ENCODE assay signal across 8 mouse cellular contexts in the genomic region with DNA sequence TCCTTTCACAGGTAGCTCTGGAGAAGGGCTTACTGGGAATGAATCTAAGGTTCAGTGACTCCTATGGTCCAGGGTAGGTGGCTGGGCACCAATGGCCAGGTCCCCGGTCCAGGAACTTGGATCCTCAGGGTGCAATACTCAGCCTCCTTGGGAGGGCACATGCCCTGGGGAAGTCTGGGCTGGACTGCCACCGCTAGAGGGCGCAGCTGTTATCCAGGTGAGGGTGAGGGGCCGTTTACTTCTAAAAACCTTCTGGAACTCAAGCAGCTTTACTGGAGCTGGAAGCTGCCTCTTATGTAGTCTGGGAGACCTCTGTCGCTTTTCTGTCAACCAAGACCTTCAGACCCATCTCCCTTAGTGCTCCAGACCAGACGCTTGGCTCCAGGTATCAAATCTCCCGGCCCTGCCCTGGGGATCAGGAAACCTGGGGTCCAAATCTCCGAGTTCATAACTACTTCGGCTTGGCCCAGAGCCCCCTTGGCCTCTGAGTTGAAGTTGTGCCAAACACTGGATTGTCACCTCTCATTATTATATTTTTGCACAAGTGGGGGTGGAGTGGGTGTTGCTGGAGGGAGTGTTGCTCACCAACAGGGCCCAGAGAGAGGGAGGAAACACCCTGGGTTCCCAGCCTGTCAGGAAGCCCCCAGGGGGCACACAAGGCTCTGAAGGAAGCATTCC. TPM values are rescaled to one million over a fixed set of nuclear protein-coding genes. Genes with fewer than 3 reads are reported as not detected.
DNase-seq lines count a peak whose midpoint lies in the region; ATAC-seq and TF ChIP-seq lines count a peak whose summit lies in the region.

No protein-coding gene starts in this region.

- peak; percentile 83 for TF ChIP-seq RAD21 in MEL (IDR thresholded peaks at IDR 0.05; ENCODE audit: low read depth, low read length)

- no peaks in the 10 kb centered on the region for H3K27me3 ChIP-seq in MEL (ENCODE audit: control insufficient read depth in 1 of 2, insufficient read depth in 2 of 2, low read length in 2 of 2)
- no peaks in the 10 kb centered on the region for H3K27me3 ChIP-seq in forebrain, embryonic 11.5 days (ENCODE audit: control insufficient read depth, insufficient read depth, low read length)
- no peaks in the 10 kb centered on the region for H3K27me3 ChIP-seq in heart, postnatal 0 days (ENCODE audit: control insufficient read depth, insufficient read depth, low read length)

- no peak for TF ChIP-seq EP300 in MEL (IDR thresholded peaks at IDR 0.05; ENCODE audit: low read depth in 1 of 2, low read length in 2 of 2)
- no peak for TF ChIP-seq EP300 in heart, postnatal 0 days (IDR thresholded peaks at IDR 0.05; ENCODE audit: low read depth)

- H3K79me2 ChIP-seq in MEL (ENCODE audit: control insufficient read depth, insufficient read depth, low read length, poor library complexity): peaks cover 5% of the 10 kb centered on the region

- peaks cover 0 to 4% of the 10 kb centered on the region in 2 experiments; a peak in 1 of 4 replicates for H3K36me3 ChIP-seq in MEL (ENCODE audit: control insufficient read depth in 1 of 2, insufficient read depth in 2 of 2, low read length in 2 of 2)
- no peaks in the 10 kb centered on the region for H3K36me3 ChIP-seq in forebrain, embryonic 11.5 days (ENCODE audit: control insufficient read depth, insufficient read depth, low read length)
- no peaks in the 10 kb centered on the region for H3K36me3 ChIP-seq in heart, postnatal 0 days (replicated peaks; ENCODE audit: control insufficient read depth, insufficient read depth, low read length)

- no peak for ATAC-seq in forebrain, embryonic 11.5 days (replicated peaks; ENCODE audit: low FRiP score)
- no peak for ATAC-seq in heart, postnatal 0 days (ENCODE audit: insufficient read depth, low read depth)

- TF ChIP-seq POLR2A in MEL (IDR thresholded peaks at IDR 0.05; ENCODE audit: control insufficient read depth in 1 of 2, insufficient read depth in 1 of 2, low read depth in 1 of 2, low read length in 2 of 2, poor library complexity in 1 of 2): no peak

- peak overlapping the region; percentile 80; the same call in 1 of the 2 replicates for H3K4me2 ChIP-seq in forebrain, embryonic 11.5 days (ENCODE audit: low read depth, low read length, severe bottlenecking)
- H3K4me2 ChIP-seq in heart, postnatal 0 days (ENCODE audit: low read depth, low read length): peak overlapping the region; percentile 5; the same call in 1 of the 2 replicates

- peak overlapping the region; percentile 20 to 30; a peak in 2 of 4 replicates for H3K4me3 ChIP-seq in MEL (ENCODE audit: control insufficient read depth in 1 of 2, insufficient read depth in 1 of 2, low read depth in 2 of 2, low read length in 2 of 2)
- no peak overlapping the region for H3K4me3 ChIP-seq in forebrain, embryonic 11.5 days (ENCODE audit: low read depth, low read length)
- no peak overlapping the region for H3K4me3 ChIP-seq in heart, postnatal 0 days (ENCODE audit: low read depth, low read length)

- WGBS in forebrain, embryonic 11.5 days: 16% methylated on average over 9 of the region's 9 CpGs
- WGBS in heart, postnatal 0 days: 10% methylated on average over 9 of the region's 9 CpGs

- peak overlapping the region; percentile 39 for H3K9ac ChIP-seq in MEL (ENCODE audit: control insufficient read depth, low read depth, low read length, poor library complexity, severe bottlenecking)
- H3K9ac ChIP-seq in forebrain, embryonic 11.5 days (ENCODE audit: low read length): peak overlapping the region; percentile 99; the same call in 1 of the 2 replicates
- no peak overlapping the region for H3K9ac ChIP-seq in heart, postnatal 0 days (replicated peaks; ENCODE audit: low read depth, low read length)

- peaks cover 0 to 22% of the 10 kb centered on the region in 2 experiments; a peak in 3 of 4 replicates for H3K4me1 ChIP-seq in MEL (ENCODE audit: control insufficient read depth in 1 of 2, insufficient read depth in 2 of 2, low read length in 2 of 2)
- peaks cover 40% of the 10 kb centered on the region for H3K4me1 ChIP-seq in forebrain, embryonic 11.5 days (replicated peaks; ENCODE audit: control insufficient read depth, insufficient read depth, low read length)
- H3K4me1 ChIP-seq in heart, postnatal 0 days (ENCODE audit: control insufficient read depth, insufficient read depth): peaks cover 33% of the 10 kb centered on the region

- peak; percentile 88 to 99 (median 96) for TF ChIP-seq CTCF in MEL (IDR thresholded peaks at IDR 0.05 in 2 of 3, conservative IDR thresholded peaks at IDR 0.05 in 1 of 3; ENCODE audit: control insufficient read depth in 1 of 3, insufficient read depth in 1 of 3, low read depth in 2 of 3, low read length in 3 of 3, poor library complexity in 1 of 3, severe bottlenecking in 1 of 3)
- TF ChIP-seq CTCF in heart, postnatal 0 days (IDR thresholded peaks at IDR 0.05; ENCODE audit: low read depth): peak; percentile 84

- H3K9me3 ChIP-seq in MEL (replicated peaks; ENCODE audit: insufficient read depth, low read length): no peaks in the 10 kb centered on the region
- H3K9me3 ChIP-seq in forebrain, embryonic 11.5 days (ENCODE audit: control insufficient read depth, low read length): peaks cover 3% of the 10 kb centered on the region; the same call in 1 of the 2 replicates
- H3K9me3 ChIP-seq in heart, postnatal 0 days (replicated peaks; ENCODE audit: control insufficient read depth, low read length): no peaks in the 10 kb centered on the region

- DNase-seq in MEL (ENCODE audit: low read depth, low spot score): peak; percentile 87
- DNase-seq in c-Kit-positive CD71-positive TER-119-positive erythroid progenitor cells, embryonic 14.5 days (ENCODE audit: low spot score): peak; percentile 75
- DNase-seq in forebrain, embryonic 11.5 days (ENCODE audit: low spot score): peak; percentile 93
- DNase-seq in heart, postnatal 0 days (ENCODE audit: low spot score): peak; percentile 70
- DNase-seq in kidney, postnatal 25 days: peak; percentile 87 to 92
- DNase-seq in lung, postnatal 36 days: peak; percentile 89
- peak; percentile 70 for DNase-seq in right cerebral cortex, postnatal 25 days
- peak; percentile 76 to 83 for DNase-seq in urinary bladder, postnatal 36 days (ENCODE audit: low spot score in 2 of 2)

- 0 out of 2 replicates have a peak overlapping the region, but pooled peaks have one; percentile 6 for H3K27ac ChIP-seq in MEL (ENCODE audit: control insufficient read depth, low read depth, low read length)
- H3K27ac ChIP-seq in forebrain, embryonic 11.5 days (ENCODE audit: low read depth, low read length): peak overlapping the region; percentile 99
- H3K27ac ChIP-seq in heart, postnatal 0 days (ENCODE audit: low read depth): peak overlapping the region; percentile 93

TF ChIP-seq in MEL, 35 proteins besides CTCF, POLR2A, EP300 and RAD21 (continues in another document):
- TF ChIP-seq GATA1 (IDR thresholded peaks at IDR 0.05; ENCODE audit: low read depth, low read length) (no peak), MAFK (IDR thresholded peaks at IDR 0.05; ENCODE audit: borderline replicate concordance, low read depth, low read length) (no peak), ZKSCAN1 (IDR thresholded peaks at IDR 0.05; ENCODE audit: low read depth, low read length) (no peak), NRF1 (IDR thresholded peaks at IDR 0.05; ENCODE audit: insufficient read depth, low read depth, low read length, poor library complexity, severe bottlenecking) (no peak), ETS1 (IDR thresholded peaks at IDR 0.05; ENCODE audit: low read depth, low read length) (no peak), CHD2 (IDR thresholded peaks at IDR 0.05; ENCODE audit: low read length) (no peak), NELFE (IDR thresholded peaks at IDR 0.05; ENCODE audit: low read depth, low read length) (0 out of 2 replicates have a peak, but pooled peaks have one; percentile 17), GABPA (IDR thresholded peaks at IDR 0.05; ENCODE audit: low read depth, low read length) (no peak), USF2 (IDR thresholded peaks at IDR 0.05; ENCODE audit: borderline replicate concordance in 1 of 2, insufficient read depth in 1 of 2, low read depth in 1 of 2, low read length in 2 of 2) (no peak), E2F4 (IDR thresholded peaks at IDR 0.05; ENCODE audit: borderline replicate concordance, low read depth, low read length) (no peak), ZNF384 (IDR thresholded peaks at IDR 0.05; ENCODE audit: low read depth, low read length) (no peak)

RNA-seq across cellular contexts. Expression of a gene that starts 2.9 kb away (rescaled TPM):
- 31.4 and 33.7 TPM in 2 replicates for total RNA-seq in MEL (2012; rRNA removed)
- polyA plus RNA-seq in MEL (2012; ENCODE audit: insufficient read depth in 1 of 2, insufficient read length in 2 of 2, low read depth in 1 of 2, low replicate concordance in 2 of 2, missing spikeins in 1 of 2): 10 to 100 TPM in 1 of 2 experiments, not detected in 1; 60.2 TPM
- 62.8 and 72.4 TPM in 2 replicates for polyA plus RNA-seq in forebrain, embryonic 11.5 days (2014; fragmentation: Nextera tagmentation; extraction: Ambion mirVana)
- total RNA-seq in heart, postnatal 0 days (2014; rRNA removed; ENCODE audit: low replicate concordance): 18.5 and 40.0 TPM in 2 replicates
- 8.5 and 9.7 TPM in 2 replicates for polyA plus RNA-seq in heart, postnatal 0 days (2015; fragmentation: Nextera tagmentation; extraction: Ambion mirVana)

RNA-seq across cellular contexts. Expression of a gene that starts 23.2 kb away (rescaled TPM):
- 45.5 and 46.8 TPM in 2 replicates for total RNA-seq in MEL (2012; rRNA removed)
- polyA plus RNA-seq in MEL (2012; ENCODE audit: insufficient read depth in 1 of 2, insufficient read length in 2 of 2, low read depth in 1 of 2, low replicate concordance in 2 of 2, missing spikeins in 1 of 2): 10 to 100 TPM in 1 of 2 experiments, not detected in 1; 75.7 TPM
- polyA plus RNA-seq in forebrain, embryonic 11.5 days (2014; fragmentation: Nextera tagmentation; extraction: Ambion mirVana): 106 and 107 TPM in 2 replicates
- 30.2 and 44.0 TPM in 2 replicates for total RNA-seq in heart, postnatal 0 days (2014; rRNA removed; ENCODE audit: low replicate concordance)
- 27.8 and 30.4 TPM in 2 replicates for polyA plus RNA-seq in heart, postnatal 0 days (2015; fragmentation: Nextera tagmentation; extraction: Ambion mirVana)

RNA-seq across cellular contexts. Expression of a gene that starts 46.8 kb away (rescaled TPM):
- 736 and 745 TPM in 2 replicates for total RNA-seq in MEL (2012; rRNA removed)
- 1,000 to 10,000 TPM in 1 of 2 experiments, not detected in 1; 1,213 TPM for polyA plus RNA-seq in MEL (2012; ENCODE audit: insufficient read depth in 1 of 2, insufficient read length in 2 of 2, low read depth in 1 of 2, low replicate concordance in 2 of 2, missing spikeins in 1 of 2)
- 678 and 706 TPM in 2 replicates for polyA plus RNA-seq in forebrain, embryonic 11.5 days (2014; fragmentation: Nextera tagmentation; extraction: Ambion mirVana)
- total RNA-seq in heart, postnatal 0 days (2014; rRNA removed; ENCODE audit: low replicate concordance): 1,841 and 2,074 TPM in 2 replicates
- polyA plus RNA-seq in heart, postnatal 0 days (2015; fragmentation: Nextera tagmentation; extraction: Ambion mirVana): 3,012 and 3,042 TPM in 2 replicates

RNA-seq across cellular contexts. Expression of a gene that starts 58.1 kb away (rescaled TPM):
- total RNA-seq in MEL (2012; rRNA removed): 103 and 106 TPM in 2 replicates
- polyA plus RNA-seq in MEL (2012; ENCODE audit: insufficient read depth in 1 of 2, insufficient read length in 2 of 2, low read depth in 1 of 2, low replicate concordance in 2 of 2, missing spikeins in 1 of 2): 100 to 1,000 TPM; 194 to 285 TPM
- polyA plus RNA-seq in forebrain, embryonic 11.5 days (2014; fragmentation: Nextera tagmentation; extraction: Ambion mirVana): 238 and 256 TPM in 2 replicates
- 127 and 139 TPM in 2 replicates for total RNA-seq in heart, postnatal 0 days (2014; rRNA removed; ENCODE audit: low replicate concordance)
- 117 and 132 TPM in 2 replicates for polyA plus RNA-seq in heart, postnatal 0 days (2015; fragmentation: Nextera tagmentation; extraction: Ambion mirVana)

Comparison
In these comparisons a context has a peak if more than half of its experiments do, and no peak if none do; other contexts are left out.
1. H3K27ac ChIP-seq: peak in every context shown above with its lines; median percentile 99 in forebrain, embryonic 11.5 days; 93 in heart, postnatal 0 days; 6 in MEL.
2. H3K4me3 ChIP-seq: peak in MEL (2 of 2); none in forebrain, embryonic 11.5 days (single experiment) and heart, postnatal 0 days (single experiment).
3. Peak in every context shown above with its lines, with median percentiles within 50 percentile points of each other: DNase-seq.